Mouse (Mus musculus): Measurements from ENCODE around the gene Ints5. TPM values are rescaled to one million over a fixed set of nuclear protein-coding genes. Genes with fewer than 3 reads are reported as not detected.
A peak's percentile ranks its signal among the peaks of the same experiment; 100 is the strongest.
"Not testable (repeated sequence)": the region's sequence is repeated elsewhere in the genome, so short reads cannot be mapped to it uniquely, and the experiment has no call there.

Gene Ints5
- polyA plus RNA-seq, 1 experiment from 2014 or later: 45.2 TPM

- peaks cover 28% of the 10 kb centered on the region for H3K36me3 ChIP-seq
- ATAC-seq (ENCODE audit: low FRiP score): no peak
- H3K9me3 ChIP-seq (replicated peaks): no peaks in the 10 kb centered on the region
- H3K9ac ChIP-seq: peak overlapping the region; percentile 23; the same call in 1 of the 2 replicates
- no peaks in the 10 kb centered on the region for H3K27me3 ChIP-seq
- H3K27ac ChIP-seq: no peak overlapping the region
- H3K4me2 ChIP-seq (replicated peaks): no peak overlapping the region
- WGBS: 91% methylated on average over 9 of the region's 9 CpGs
- no peak overlapping the region for H3K4me3 ChIP-seq
- peaks cover 36% of the 10 kb centered on the region for H3K4me1 ChIP-seq
Measured at GRCm38 (mm10) chr19:8895397-8895960, 2.7 kb downstream of the Ints5 start.

- H3K27ac ChIP-seq; H3K4me3 ChIP-seq; H3K9me3 ChIP-seq (replicated peaks); ATAC-seq (ENCODE audit: low FRiP score); H3K9ac ChIP-seq; H3K27me3 ChIP-seq; H3K4me2 ChIP-seq (replicated peaks): not testable (repeated sequence)
- peaks cover 25% of the 10 kb centered on the region for H3K36me3 ChIP-seq
- 85% methylated on average over 5 of the region's 5 CpGs for WGBS
- peaks cover 36% of the 10 kb centered on the region for H3K4me1 ChIP-seq
Measured at GRCm38 (mm10) chr19:8896231-8896630, 3.4 kb downstream of the Ints5 start.

DNA sequence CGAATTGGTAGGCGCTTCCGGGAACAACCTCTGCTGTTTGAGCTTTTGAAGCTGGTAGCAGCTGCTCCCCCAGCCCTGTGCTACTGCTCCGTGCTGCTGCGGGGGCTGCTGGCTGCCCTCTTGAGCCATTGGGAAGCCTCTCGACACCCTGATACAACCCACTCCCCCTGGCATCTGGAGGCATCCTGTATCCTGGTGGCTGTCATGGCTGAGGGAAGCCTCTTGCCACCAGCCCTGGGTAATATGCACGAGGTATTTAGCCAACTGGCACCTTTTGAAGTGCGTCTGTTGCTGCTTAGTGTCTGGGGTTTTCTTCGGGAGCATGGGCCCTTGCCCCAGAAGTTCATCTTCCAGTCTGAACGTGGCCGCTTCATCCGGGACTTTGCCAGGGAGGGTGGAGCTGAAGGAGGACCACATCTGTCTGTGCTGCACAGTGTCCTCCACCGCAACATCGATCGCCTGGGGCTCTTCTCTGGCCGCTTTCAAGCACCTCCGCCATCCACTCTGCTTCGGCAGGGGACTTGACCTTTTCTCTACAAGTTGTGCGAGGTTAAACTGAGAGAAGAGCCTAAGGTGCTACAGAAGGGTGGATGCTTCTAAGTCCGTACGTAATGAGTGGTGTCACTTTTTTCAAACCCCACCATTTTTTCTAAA lies 4.5 kb downstream of the Ints5 start:
- Histone ChIP-seq H3K4me2 (replicated peaks) (peak overlapping the region; percentile 80), H3K36me3 (peaks cover 29% of the 10 kb centered on the region), H3K27ac (peak overlapping the region; percentile 85), H3K9ac (peak overlapping the region; percentile 67), H3K4me1 (peaks cover 36% of the 10 kb centered on the region), H3K4me3 (peak overlapping the region; percentile 86)
- not testable (repeated sequence) for H3K27me3 ChIP-seq; H3K9me3 ChIP-seq (replicated peaks)
- WGBS: 27% methylated on average over 21 of the region's 21 CpGs
- peak; percentile 53 for ATAC-seq (ENCODE audit: low FRiP score)

GRCm38 (mm10) chr19:8897865-8898495 lies 5.2 kb downstream of the Ints5 start, which contains the start of gene Ganab:
Ganab (plus strand) TSS chr19:8898071.
- H3K4me3 ChIP-seq: peak within 1 kb of the TSS; percentile 86
- H3K4me2 ChIP-seq (replicated peaks): peak within 1 kb of the TSS; percentile 80
- under 1% methylated on average over 53 of the region's 53 CpGs for WGBS
- H3K36me3 ChIP-seq: peaks cover 34% of the 10 kb centered on the region
- ATAC-seq (ENCODE audit: low FRiP score): peak; percentile 99
- peak within 1 kb of the TSS; percentile 85 for H3K27ac ChIP-seq
- H3K27me3 ChIP-seq: no peaks in the 10 kb centered on the region
- H3K9ac ChIP-seq: peak within 1 kb of the TSS; percentile 90
- peaks cover 34% of the 10 kb centered on the region for H3K4me1 ChIP-seq
- no peaks in the 10 kb centered on the region for H3K9me3 ChIP-seq (replicated peaks)

- Histone ChIP-seq H3K4me3 (peak overlapping the region; percentile 86), H3K4me2 (replicated peaks) (peak overlapping the region; percentile 80), H3K27me3 (no peaks in the 10 kb centered on the region), H3K9me3 (replicated peaks) (no peaks in the 10 kb centered on the region), H3K36me3 (peaks cover 38% of the 10 kb centered on the region), H3K9ac (peak overlapping the region; percentile 90), H3K27ac (peak overlapping the region; percentile 85), H3K4me1 (peaks cover 31% of the 10 kb centered on the region)
- WGBS: 20% methylated on average over 13 of the region's 13 CpGs
- ATAC-seq (ENCODE audit: low FRiP score): no peak
Measured at GRCm38 (mm10) chr19:8898576-8898975, 5.8 kb downstream of the Ints5 start.

GRCm38 (mm10) chr19:8899079-8899478 lies 6.3 kb downstream of the Ints5 start:
- Histone ChIP-seq H3K4me1 (peaks cover 27% of the 10 kb centered on the region), H3K4me3 (peak overlapping the region; percentile 86), H3K27me3 (no peaks in the 10 kb centered on the region), H3K4me2 (replicated peaks) (peak overlapping the region; percentile 80), H3K27ac (no peak overlapping the region), H3K9ac (peak overlapping the region; percentile 90), H3K9me3 (replicated peaks) (no peaks in the 10 kb centered on the region), H3K36me3 (peaks cover 38% of the 10 kb centered on the region)
- WGBS: 62% methylated on average over 3 of the region's 3 CpGs
- ATAC-seq (ENCODE audit: low FRiP score): no peak

DNA sequence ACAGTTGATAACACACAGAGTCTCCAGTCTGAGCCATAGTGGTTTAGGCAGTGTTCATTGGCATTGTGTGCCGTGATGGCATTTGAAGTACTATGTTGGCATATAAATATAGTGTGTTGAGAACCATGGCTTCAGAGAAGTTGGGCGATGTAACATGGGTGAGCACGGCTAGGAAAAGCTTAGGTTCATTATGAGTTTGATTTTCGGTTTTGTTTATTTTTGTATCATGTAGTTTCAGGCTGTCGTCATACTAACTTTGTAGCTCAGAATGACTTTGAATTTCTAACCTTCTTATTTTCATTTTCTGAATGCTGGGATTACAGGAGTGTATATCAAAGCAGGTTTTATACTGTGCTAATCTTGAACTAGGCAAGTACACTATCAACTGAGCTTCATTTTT lies 10.6 kb downstream of the Ints5 start:
- ATAC-seq (ENCODE audit: low FRiP score): no peak
- no peaks in the 10 kb centered on the region for H3K9me3 ChIP-seq (replicated peaks)
- peaks cover 11% of the 10 kb centered on the region for H3K4me1 ChIP-seq
- no peak overlapping the region for H3K4me3 ChIP-seq
- WGBS: 94% methylated on average over 5 of the region's 5 CpGs
- H3K4me2 ChIP-seq (replicated peaks): no peak overlapping the region
- no peaks in the 10 kb centered on the region for H3K27me3 ChIP-seq
- H3K9ac ChIP-seq: no peak overlapping the region
- peaks cover 54% of the 10 kb centered on the region for H3K36me3 ChIP-seq
- H3K27ac ChIP-seq: no peak overlapping the region

DNA sequence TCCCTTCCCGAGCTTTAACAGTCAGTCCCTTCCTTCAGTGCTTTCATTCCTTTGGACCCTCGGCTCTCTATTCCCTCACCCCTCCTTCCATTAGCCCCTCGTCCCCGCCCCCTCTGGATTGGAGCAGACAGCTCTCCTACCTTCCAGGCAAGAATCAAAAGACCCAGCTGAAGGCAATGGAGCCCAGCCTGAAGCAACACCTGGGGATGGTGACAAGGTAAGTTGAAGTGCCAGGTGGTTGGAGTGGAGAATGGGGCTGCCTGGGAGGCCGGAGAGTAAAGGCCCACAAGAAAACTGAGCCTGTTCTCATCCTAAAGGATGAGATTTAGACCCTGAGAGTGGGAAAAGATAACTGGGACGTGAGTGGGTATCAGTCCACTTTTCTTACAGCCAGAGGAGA lies 15.7 kb downstream of the Ints5 start:
- no peak overlapping the region for H3K9ac ChIP-seq
- H3K4me3 ChIP-seq: no peak overlapping the region
- H3K36me3 ChIP-seq: peaks cover 92% of the 10 kb centered on the region
- 92% methylated on average over 6 of the region's 6 CpGs for WGBS
- no peak overlapping the region for H3K4me2 ChIP-seq (replicated peaks)
- no peaks in the 10 kb centered on the region for H3K4me1 ChIP-seq
- no peak overlapping the region for H3K27ac ChIP-seq
- H3K9me3 ChIP-seq (replicated peaks): no peaks in the 10 kb centered on the region
- ATAC-seq (ENCODE audit: low FRiP score): no peak
- no peaks in the 10 kb centered on the region for H3K27me3 ChIP-seq

DNA sequence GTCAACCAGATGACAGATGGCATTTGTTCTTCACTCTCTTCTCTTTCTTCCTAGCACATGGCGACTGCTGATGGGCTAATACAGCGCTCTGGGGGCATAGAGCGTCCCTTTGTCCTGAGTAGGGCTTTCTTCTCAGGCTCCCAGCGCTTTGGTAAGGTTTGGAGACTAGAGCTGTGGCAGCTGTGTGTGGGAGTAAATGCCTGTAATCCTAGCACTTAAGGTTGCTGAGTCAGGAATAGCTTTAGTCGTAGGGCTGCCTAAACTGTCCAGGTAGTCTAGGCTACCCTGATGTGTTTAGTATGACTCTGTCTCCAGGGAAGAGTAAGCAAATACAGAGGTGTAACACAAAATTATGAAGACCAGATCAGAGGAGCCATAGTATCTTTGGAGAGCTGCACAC lies 19.0 kb downstream of the Ints5 start:
- H3K9ac ChIP-seq: no peak overlapping the region
- H3K4me1 ChIP-seq: no peaks in the 10 kb centered on the region
- H3K36me3 ChIP-seq: peaks cover 100% of the 10 kb centered on the region
- no peak overlapping the region for H3K4me3 ChIP-seq
- H3K27me3 ChIP-seq: no peaks in the 10 kb centered on the region
- WGBS: 96% methylated on average over 5 of the region's 5 CpGs
- no peaks in the 10 kb centered on the region for H3K9me3 ChIP-seq (replicated peaks)
- ATAC-seq (ENCODE audit: low FRiP score): no peak
- no peak overlapping the region for H3K27ac ChIP-seq
- H3K4me2 ChIP-seq (replicated peaks): no peak overlapping the region

DNA sequence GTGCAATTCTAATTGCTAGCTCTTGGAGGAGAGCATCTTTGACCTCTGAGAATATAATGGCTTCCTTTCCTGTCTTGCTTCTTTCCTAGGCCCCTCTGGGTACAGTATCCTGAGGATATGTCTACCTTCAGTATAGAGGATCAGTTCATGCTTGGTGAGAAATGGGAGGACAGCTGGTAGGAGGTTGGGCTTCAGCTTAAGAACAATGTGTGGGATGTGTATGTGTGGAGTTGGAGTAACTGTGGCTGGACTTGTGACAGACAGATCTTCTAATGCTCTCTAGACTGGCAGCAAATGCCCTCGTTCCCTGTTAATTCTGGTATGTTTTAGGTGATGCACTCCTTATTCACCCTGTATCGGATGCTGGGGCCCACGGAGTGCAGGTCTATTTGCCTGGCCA lies 21.4 kb downstream of the Ints5 start:
- no peaks in the 10 kb centered on the region for H3K4me1 ChIP-seq
- no peaks in the 10 kb centered on the region for H3K9me3 ChIP-seq (replicated peaks)
- 91% methylated on average over 3 of the region's 3 CpGs for WGBS
- no peak overlapping the region for H3K27ac ChIP-seq
- ATAC-seq (ENCODE audit: low FRiP score): no peak
- no peak overlapping the region for H3K4me2 ChIP-seq (replicated peaks)
- no peak overlapping the region for H3K4me3 ChIP-seq
- H3K9ac ChIP-seq: no peak overlapping the region
- H3K27me3 ChIP-seq: no peaks in the 10 kb centered on the region
- peaks cover 83% of the 10 kb centered on the region for H3K36me3 ChIP-seq

DNA sequence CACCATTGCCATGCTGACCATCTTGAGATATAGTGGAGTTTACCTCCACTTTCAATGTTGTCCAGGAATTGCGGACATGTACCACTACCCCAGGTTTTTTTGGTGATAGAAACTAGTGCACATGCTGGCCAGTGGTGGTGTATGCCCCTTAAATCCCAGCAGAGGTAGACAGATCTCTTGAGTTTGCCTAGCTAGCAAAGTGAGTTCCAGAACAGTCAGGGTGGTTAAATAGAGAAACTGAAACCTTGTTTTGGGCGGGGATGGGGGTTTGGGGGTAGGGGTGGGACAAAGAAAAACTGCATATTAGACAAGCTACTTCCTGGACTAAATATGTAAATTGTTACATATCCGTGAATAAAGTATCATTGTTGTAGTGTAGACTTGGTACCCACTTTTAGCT lies 26.2 kb downstream of the Ints5 start:
- Histone ChIP-seq H3K9me3 (replicated peaks) (no peaks in the 10 kb centered on the region), H3K4me2 (replicated peaks) (no peak overlapping the region), H3K27ac (no peak overlapping the region), H3K36me3 (peaks cover 37% of the 10 kb centered on the region), H3K9ac (no peak overlapping the region), H3K27me3 (no peaks in the 10 kb centered on the region), H3K4me1 (peaks cover 13% of the 10 kb centered on the region; the same call in 1 of the 2 replicates), H3K4me3 (no peak overlapping the region)
- 94% methylated on average over 3 of the region's 3 CpGs for WGBS
- no peak for ATAC-seq (ENCODE audit: low FRiP score)

DNA sequence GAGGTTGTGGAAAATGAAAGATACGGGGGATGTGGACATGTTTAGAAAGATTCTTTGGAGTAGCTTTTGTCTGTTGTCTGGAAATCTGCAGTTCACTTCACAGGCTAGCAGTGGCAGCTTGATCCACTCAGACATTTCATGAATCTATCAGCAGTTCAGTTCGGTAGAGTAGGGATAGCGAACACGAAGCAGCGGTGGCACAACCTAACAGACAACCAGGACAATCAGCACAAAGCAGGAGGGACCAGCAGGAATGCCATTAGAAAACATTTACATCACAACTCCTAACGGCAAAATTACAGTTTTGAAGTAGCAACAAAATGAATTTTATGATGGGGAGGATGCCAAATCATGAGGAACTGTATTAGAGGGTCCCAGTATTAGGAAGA lies 26.9 kb downstream of the Ints5 start:
- ATAC-seq (ENCODE audit: low FRiP score): peak; percentile 15; the same call in 1 of the 2 replicates
- no peak overlapping the region for H3K9ac ChIP-seq

More for the DNA sequence above, 26.9 kb downstream of the Ints5 start:
- peak overlapping the region; percentile 69 for H3K4me3 ChIP-seq
- WGBS: 66% methylated on average over 6 of the region's 6 CpGs
- peak overlapping the region; percentile 75 for H3K4me2 ChIP-seq (replicated peaks)
- no peaks in the 10 kb centered on the region for H3K9me3 ChIP-seq (replicated peaks)
- peak overlapping the region; percentile 82 for H3K27ac ChIP-seq
- peaks cover 13% of the 10 kb centered on the region; the same call in 1 of the 2 replicates for H3K4me1 ChIP-seq
- no peaks in the 10 kb centered on the region for H3K27me3 ChIP-seq
- H3K36me3 ChIP-seq: peaks cover 31% of the 10 kb centered on the region

Data from hindbrain, embryonic 12.5 days (tissue).